Comparison of ENCODE assay signal across 14 mouse cellular contexts in the genomic region with DNA sequence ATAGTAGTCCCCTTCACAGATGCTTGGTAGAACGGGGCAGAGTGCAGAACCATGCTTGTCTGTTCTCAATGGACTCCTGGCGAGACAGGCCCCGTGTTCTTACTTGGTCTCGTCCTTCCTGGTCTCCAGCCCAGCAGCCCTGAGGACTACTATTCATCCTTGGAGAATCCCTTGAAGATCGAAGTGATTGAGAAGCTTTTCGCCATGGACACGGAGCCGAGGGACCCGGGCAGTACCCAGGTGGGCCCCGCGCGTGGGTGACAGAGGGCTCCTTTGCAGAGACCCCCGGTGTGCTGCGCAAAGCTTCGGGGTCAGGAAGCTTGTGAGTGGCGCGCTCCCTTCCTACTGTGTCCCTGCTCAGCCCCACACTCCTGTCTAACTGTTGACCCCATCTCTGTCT.
"Had no signal": no experiment of that assay in that cellular context is flagged by ENCODE, and none has a peak within 500 bp of the region (broad histone marks: within the 10 kb centered on the region; RNA-seq: fewer than 3 reads in every experiment).

No protein-coding gene starts in this region.

- H3K4me3 ChIP-seq: limb, embryonic 15.5 days; liver, embryonic 13.5 days; midbrain, embryonic 15.5 days; neural tube, embryonic 13.5 days had no signal

- H3K27ac ChIP-seq: limb, embryonic 15.5 days; liver, embryonic 13.5 days; midbrain, embryonic 15.5 days; neural tube, embryonic 13.5 days had no signal

- DNase-seq: kidney, postnatal 10 days; kidney, postnatal 4 days; left cerebral cortex, postnatal 4 days; liver, embryonic 13.5 days; lung, adult 18-20 months; retina, postnatal 1 day; right cerebral cortex, postnatal 4 days; spleen, adult 18-20 months; thymus, postnatal 25 days had no signal

- H3K27me3 ChIP-seq: limb, embryonic 15.5 days; liver, embryonic 13.5 days; midbrain, embryonic 15.5 days; neural tube, embryonic 13.5 days had no signal

- H3K4me1 ChIP-seq: limb, embryonic 15.5 days; liver, embryonic 13.5 days; midbrain, embryonic 15.5 days; neural tube, embryonic 13.5 days had no signal

- H3K9me3 ChIP-seq: limb, embryonic 15.5 days; liver, embryonic 13.5 days; midbrain, embryonic 15.5 days; neural tube, embryonic 13.5 days had no signal

- H3K4me2 ChIP-seq: limb, embryonic 15.5 days; liver, embryonic 13.5 days; midbrain, embryonic 11.5 days; midbrain, embryonic 15.5 days; neural tube, embryonic 13.5 days had no signal

- ATAC-seq: lung, postnatal 0 days; midbrain, embryonic 15.5 days had no signal

- H3K36me3 ChIP-seq: limb, embryonic 15.5 days; midbrain, embryonic 15.5 days; neural tube, embryonic 13.5 days had no signal

- H3K9ac ChIP-seq: limb, embryonic 15.5 days; liver, embryonic 13.5 days; midbrain, embryonic 15.5 days; neural tube, embryonic 13.5 days had no signal
